Mouse (Mus musculus) regulatory T cell (primary cell): ENCODE results near the gene Dgat2.

Experiments used
- in situ Hi-C: fragments of 300-600 bp; cut with MboI, MseI; formaldehyde crosslinking; loops from one replicate; pipeline ENCODE4 v1.15.1; 2025; ENCODE audit warnings: high pct_unique_total_duplicates

The Dgat2 gene

GRCm38 (mm10) chr7:99139841-99140491 is 42.6 kb downstream of the Dgat2 start:
- in situ Hi-C loops, result no loop called here

- in situ Hi-C loops, result no loop called here
Observed at GRCm38 (mm10) chr7:99137541-99137940, 45.0 kb downstream of the Dgat2 start.

GRCm38 (mm10) chr7:99136789-99137188 is 45.7 kb downstream of the Dgat2 start:
- in situ Hi-C loops, result no loop called here

GRCm38 (mm10) chr7:99133811-99134402 is 48.6 kb downstream of the Dgat2 start:
- in situ Hi-C loops, result no loop called here

- in situ Hi-C loops, result no loop called here
Observed at GRCm38 (mm10) chr7:99132597-99132996, 49.9 kb downstream of the Dgat2 start.

- in situ Hi-C loops, result no loop called here
Observed at GRCm38 (mm10) chr7:99131819-99132353, 50.6 kb downstream of the Dgat2 start.

GRCm38 (mm10) chr7:99128965-99129364 is 53.6 kb downstream of the Dgat2 start:
- in situ Hi-C loops, result no loop called here

GRCm38 (mm10) chr7:99128020-99128950 is 54.2 kb downstream of the Dgat2 start:
- in situ Hi-C loops, result no loop called here

GRCm38 (mm10) chr7:99126057-99126456 is 56.5 kb downstream of the Dgat2 start:
- in situ Hi-C loops, result no loop called here

GRCm38 (mm10) chr7:99122651-99123050 is 59.9 kb downstream of the Dgat2 start:
- in situ Hi-C loops, result no loop called here

- in situ Hi-C loops, result no loop called here
Observed at GRCm38 (mm10) chr7:99120865-99121521, 61.5 kb downstream of the Dgat2 start.

- in situ Hi-C loops, result no loop called here
Observed at GRCm38 (mm10) chr7:99120082-99120481, 62.4 kb downstream of the Dgat2 start.

- in situ Hi-C loops, result no loop called here
Observed at GRCm38 (mm10) chr7:99116781-99117180, 65.7 kb downstream of the Dgat2 start.

- in situ Hi-C loops, result no loop called here
Observed at GRCm38 (mm10) chr7:99114006-99114726, 68.4 kb downstream of the Dgat2 start.

GRCm38 (mm10) chr7:99107566-99107965 is 75.0 kb downstream of the Dgat2 start:
- in situ Hi-C loops, result no loop called here

- in situ Hi-C loops, result no loop called here
Observed at GRCm38 (mm10) chr7:99106714-99107270, 75.7 kb downstream of the Dgat2 start.
